Mouse (Mus musculus): ENCODE data around the gene Aldh1a1. TPM values are rescaled to one million over a fixed set of nuclear protein-coding genes. Genes with fewer than 3 reads are reported as not detected.
A peak's percentile ranks its signal among the peaks of the same experiment; 100 is the strongest.

The Aldh1a1 gene
- polyA plus RNA-seq, 1 experiment from 2014 or later = 29.5 TPM

- H3K4me3 ChIP-seq = no peak overlapping the region
- no peaks in the 10 kb centered on the region for H3K27me3 ChIP-seq
- peak; percentile 39; the same call in 1 of the 2 replicates for ATAC-seq (ENCODE audit: borderline replicate concordance, extremely low read depth, low FRiP score, low TSS enrichment)
- no peak overlapping the region for H3K9ac ChIP-seq
- no peak overlapping the region for H3K27ac ChIP-seq
- no peaks in the 10 kb centered on the region for H3K36me3 ChIP-seq
- no peak overlapping the region for H3K4me2 ChIP-seq
- H3K9me3 ChIP-seq = no peaks in the 10 kb centered on the region
- H3K4me1 ChIP-seq = no peaks in the 10 kb centered on the region
- WGBS = 52% methylated on average over 4 of the region's 4 CpGs
Measured at GRCm38 (mm10) chr19:20557211-20557610, 64.7 kb downstream of the Aldh1a1 start.

- Histone ChIP-seq H3K4me1 (no peaks in the 10 kb centered on the region), H3K27ac (no peak overlapping the region), H3K4me3 (no peak overlapping the region), H3K9me3 (no peaks in the 10 kb centered on the region), H3K9ac (no peak overlapping the region), H3K36me3 (no peaks in the 10 kb centered on the region), H3K4me2 (no peak overlapping the region), H3K27me3 (no peaks in the 10 kb centered on the region)
- ATAC-seq (ENCODE audit: borderline replicate concordance, extremely low read depth, low FRiP score, low TSS enrichment) = no peak
- WGBS = 82% methylated on average over 3 of the region's 3 CpGs
Measured at GRCm38 (mm10) chr19:20558069-20558468, 65.6 kb downstream of the Aldh1a1 start.

- no peak for ATAC-seq (ENCODE audit: borderline replicate concordance, extremely low read depth, low FRiP score, low TSS enrichment)
- H3K27ac ChIP-seq = no peak overlapping the region
Measured at GRCm38 (mm10) chr19:20558544-20558943, 66.0 kb downstream of the Aldh1a1 start.

GRCm38 (mm10) chr19:20558952-20559351, 66.4 kb downstream of the Aldh1a1 start:
- no peak for ATAC-seq (ENCODE audit: borderline replicate concordance, extremely low read depth, low FRiP score, low TSS enrichment)
- H3K4me3 ChIP-seq = no peak overlapping the region
- H3K4me2 ChIP-seq = no peak overlapping the region
- no peak overlapping the region for H3K9ac ChIP-seq
- H3K4me1 ChIP-seq = no peaks in the 10 kb centered on the region
- H3K9me3 ChIP-seq = no peaks in the 10 kb centered on the region
- H3K36me3 ChIP-seq = no peaks in the 10 kb centered on the region
- 73% methylated on average over 3 of the region's 3 CpGs for WGBS
- no peak overlapping the region for H3K27ac ChIP-seq
- H3K27me3 ChIP-seq = no peaks in the 10 kb centered on the region

More at GRCm38 (mm10) chr19:20558544-20558943, 66.0 kb downstream of the Aldh1a1 start:
- Histone ChIP-seq H3K4me2 (no peak overlapping the region), H3K4me3 (no peak overlapping the region), H3K9me3 (no peaks in the 10 kb centered on the region), H3K27me3 (no peaks in the 10 kb centered on the region), H3K9ac (no peak overlapping the region), H3K36me3 (no peaks in the 10 kb centered on the region), H3K4me1 (no peaks in the 10 kb centered on the region)

GRCm38 (mm10) chr19:20559952-20560351, 67.4 kb downstream of the Aldh1a1 start:
- no peak overlapping the region for H3K9ac ChIP-seq

GRCm38 (mm10) chr19:20562396-20562795, 69.9 kb downstream of the Aldh1a1 start:
- no peaks in the 10 kb centered on the region for H3K27me3 ChIP-seq
- no peak for ATAC-seq (ENCODE audit: borderline replicate concordance, extremely low read depth, low FRiP score, low TSS enrichment)
- no peak overlapping the region for H3K4me3 ChIP-seq
- H3K9me3 ChIP-seq = no peaks in the 10 kb centered on the region
- H3K4me2 ChIP-seq = no peak overlapping the region
- no peaks in the 10 kb centered on the region for H3K36me3 ChIP-seq
- H3K4me1 ChIP-seq = no peaks in the 10 kb centered on the region
- no peak overlapping the region for H3K9ac ChIP-seq
- no peak overlapping the region for H3K27ac ChIP-seq

More at GRCm38 (mm10) chr19:20559952-20560351, 67.4 kb downstream of the Aldh1a1 start:
- WGBS = 61% methylated on average over 2 of the region's 2 CpGs
- no peak overlapping the region for H3K4me3 ChIP-seq
- H3K4me2 ChIP-seq = no peak overlapping the region
- H3K36me3 ChIP-seq = no peaks in the 10 kb centered on the region
- no peak overlapping the region for H3K27ac ChIP-seq
- H3K27me3 ChIP-seq = no peaks in the 10 kb centered on the region
- H3K9me3 ChIP-seq = no peaks in the 10 kb centered on the region
- no peaks in the 10 kb centered on the region for H3K4me1 ChIP-seq
- no peak for ATAC-seq (ENCODE audit: borderline replicate concordance, extremely low read depth, low FRiP score, low TSS enrichment)

- Histone ChIP-seq H3K36me3 (no peaks in the 10 kb centered on the region), H3K27ac (peak overlapping the region; percentile 27; the same call in 1 of the 2 replicates), H3K27me3 (no peaks in the 10 kb centered on the region), H3K4me1 (no peaks in the 10 kb centered on the region), H3K9me3 (no peaks in the 10 kb centered on the region), H3K9ac (no peak overlapping the region), H3K4me3 (no peak overlapping the region), H3K4me2 (no peak overlapping the region)
- ATAC-seq (ENCODE audit: borderline replicate concordance, extremely low read depth, low FRiP score, low TSS enrichment) = peak; percentile 69; the same call in 1 of the 2 replicates
- 48% methylated on average over 4 of the region's 4 CpGs for whole genome bisulfite sequencing
Measured at GRCm38 (mm10) chr19:20566294-20566693, 73.8 kb downstream of the Aldh1a1 start.

- no peaks in the 10 kb centered on the region for H3K36me3 ChIP-seq
- no peak overlapping the region for H3K4me3 ChIP-seq
- H3K27me3 ChIP-seq = no peaks in the 10 kb centered on the region
- H3K9me3 ChIP-seq = no peaks in the 10 kb centered on the region
- 91% methylated on average over 2 of the region's 2 CpGs for WGBS
- H3K4me1 ChIP-seq = no peaks in the 10 kb centered on the region
- no peak overlapping the region for H3K9ac ChIP-seq
- no peak for ATAC-seq (ENCODE audit: borderline replicate concordance, extremely low read depth, low FRiP score, low TSS enrichment)
- H3K27ac ChIP-seq = no peak overlapping the region
- H3K4me2 ChIP-seq = no peak overlapping the region
Measured at GRCm38 (mm10) chr19:20567039-20567438, 74.5 kb downstream of the Aldh1a1 start.

GRCm38 (mm10) chr19:20576984-20577383, 84.5 kb downstream of the Aldh1a1 start:
- WGBS = 26% methylated on average over 3 of the region's 3 CpGs
- Histone ChIP-seq H3K9ac (no peak overlapping the region), H3K4me3 (no peak overlapping the region), H3K4me1 (0 out of 2 replicates have a peak, but pooled peaks cover 13% of the 10 kb centered on the region), H3K4me2 (no peak overlapping the region), H3K27me3 (no peaks in the 10 kb centered on the region), H3K27ac (peak overlapping the region; percentile 82), H3K9me3 (no peaks in the 10 kb centered on the region), H3K36me3 (no peaks in the 10 kb centered on the region)
- ATAC-seq (ENCODE audit: borderline replicate concordance, extremely low read depth, low FRiP score, low TSS enrichment) = peak; percentile 87

- 34% methylated on average over 5 of the region's 5 CpGs for WGBS
- ATAC-seq (ENCODE audit: borderline replicate concordance, extremely low read depth, low FRiP score, low TSS enrichment) = peak; percentile 92
- peak overlapping the region; percentile 82 for H3K27ac ChIP-seq
Measured at GRCm38 (mm10) chr19:20577429-20577828, 84.9 kb downstream of the Aldh1a1 start.

GRCm38 (mm10) chr19:20599951-20600350, 107.4 kb downstream of the Aldh1a1 start:
- no peak overlapping the region for H3K27ac ChIP-seq
- peak; percentile 78; the same call in 1 of the 2 replicates for ATAC-seq (ENCODE audit: borderline replicate concordance, extremely low read depth, low FRiP score, low TSS enrichment)
- no peak overlapping the region for H3K4me3 ChIP-seq
- H3K4me1 ChIP-seq = peaks cover 19% of the 10 kb centered on the region
- H3K4me2 ChIP-seq = no peak overlapping the region
- no peaks in the 10 kb centered on the region for H3K36me3 ChIP-seq
- H3K9ac ChIP-seq = no peak overlapping the region
- no peaks in the 10 kb centered on the region for H3K9me3 ChIP-seq
- no peaks in the 10 kb centered on the region for H3K27me3 ChIP-seq

More at GRCm38 (mm10) chr19:20577429-20577828, 84.9 kb downstream of the Aldh1a1 start:
- H3K9ac ChIP-seq = no peak overlapping the region
- no peaks in the 10 kb centered on the region for H3K27me3 ChIP-seq
- H3K4me2 ChIP-seq = no peak overlapping the region
- H3K9me3 ChIP-seq = no peaks in the 10 kb centered on the region
- no peak overlapping the region for H3K4me3 ChIP-seq
- H3K4me1 ChIP-seq = 0 out of 2 replicates have a peak, but pooled peaks cover 13% of the 10 kb centered on the region
- no peaks in the 10 kb centered on the region for H3K36me3 ChIP-seq

- no peak overlapping the region for H3K9ac ChIP-seq
- H3K36me3 ChIP-seq = no peaks in the 10 kb centered on the region
- ATAC-seq (ENCODE audit: borderline replicate concordance, extremely low read depth, low FRiP score, low TSS enrichment) = peak; percentile 81; the same call in 1 of the 2 replicates
- H3K9me3 ChIP-seq = no peaks in the 10 kb centered on the region
- H3K27ac ChIP-seq = peak overlapping the region; percentile 31; the same call in 1 of the 2 replicates
- no peaks in the 10 kb centered on the region for H3K27me3 ChIP-seq
- peaks cover 21% of the 10 kb centered on the region for H3K4me1 ChIP-seq
- H3K4me2 ChIP-seq = peak overlapping the region; percentile 41
- peak overlapping the region; percentile 19; the same call in 1 of the 2 replicates for H3K4me3 ChIP-seq
- 45% methylated on average over 3 of the region's 3 CpGs for WGBS
Measured at GRCm38 (mm10) chr19:20601739-20602138, 109.2 kb downstream of the Aldh1a1 start.

GRCm38 (mm10) chr19:20603212-20603611, 110.7 kb downstream of the Aldh1a1 start:
- Histone ChIP-seq H3K9ac (no peak overlapping the region), H3K4me3 (no peak overlapping the region), H3K4me1 (peaks cover 21% of the 10 kb centered on the region), H3K27ac (no peak overlapping the region), H3K36me3 (no peaks in the 10 kb centered on the region), H3K27me3 (no peaks in the 10 kb centered on the region), H3K4me2 (no peak overlapping the region), H3K9me3 (no peaks in the 10 kb centered on the region)
- WGBS = 64% methylated on average over 1 of the region's 1 CpGs
- ATAC-seq (ENCODE audit: borderline replicate concordance, extremely low read depth, low FRiP score, low TSS enrichment) = no peak
